Mouse (Mus musculus): ENCODE measurements around the gene Abcc4.
"Not testable (repeated sequence)": the region's sequence is repeated elsewhere in the genome, so short reads cannot be mapped to it uniquely, and the experiment has no call there.

Gene Abcc4

GRCm38 (mm10) chr14:118678279-118678985 is 27.6 kb downstream of the Abcc4 start:
- DNase-seq (ENCODE audit: low spot score in 2 of 2) = no peak

- DNase-seq (ENCODE audit: low spot score in 2 of 2) = no peak
Observed at GRCm38 (mm10) chr14:118676308-118676994, 29.6 kb downstream of the Abcc4 start.

- peak in 1 of 2 experiments; percentile 44 for DNase-seq (ENCODE audit: low spot score in 2 of 2)
Observed at GRCm38 (mm10) chr14:118674705-118675139, 31.3 kb downstream of the Abcc4 start.

- DNase-seq (ENCODE audit: low spot score in 2 of 2) = no peak
Observed at GRCm38 (mm10) chr14:118674224-118674623, 31.8 kb downstream of the Abcc4 start.

GRCm38 (mm10) chr14:118673501-118673900 is 32.5 kb downstream of the Abcc4 start:
- no peak for DNase-seq (ENCODE audit: low spot score in 2 of 2)

- not testable (repeated sequence) for DNase-seq (ENCODE audit: low spot score in 2 of 2)
Observed at GRCm38 (mm10) chr14:118672931-118673330, 33.1 kb downstream of the Abcc4 start.

GRCm38 (mm10) chr14:118667499-118667898 is 38.5 kb downstream of the Abcc4 start:
- DNase-seq (ENCODE audit: low spot score in 2 of 2) = peak in 1 of 2 experiments; percentile 11

- DNase-seq (ENCODE audit: low spot score in 2 of 2) = no peak
Observed at GRCm38 (mm10) chr14:118664661-118665060, 41.4 kb downstream of the Abcc4 start.

- DNase-seq (ENCODE audit: low spot score in 2 of 2) = no peak
Observed at GRCm38 (mm10) chr14:118662625-118663276, 43.3 kb downstream of the Abcc4 start.

- DNase-seq (ENCODE audit: low spot score in 2 of 2) = no peak
Observed at GRCm38 (mm10) chr14:118662124-118662523, 43.9 kb downstream of the Abcc4 start.

- DNase-seq (ENCODE audit: low spot score in 2 of 2) = no peak
Observed at GRCm38 (mm10) chr14:118659230-118659629, 46.8 kb downstream of the Abcc4 start.

- no peak for DNase-seq (ENCODE audit: low spot score in 2 of 2)
Observed at GRCm38 (mm10) chr14:118658328-118658692, 47.7 kb downstream of the Abcc4 start.

GRCm38 (mm10) chr14:118657673-118658327 is 48.2 kb downstream of the Abcc4 start:
- no peak for DNase-seq (ENCODE audit: low spot score in 2 of 2)

- no peak for DNase-seq (ENCODE audit: low spot score in 2 of 2)
Observed at GRCm38 (mm10) chr14:118657206-118657605, 48.8 kb downstream of the Abcc4 start.

- no peak for DNase-seq (ENCODE audit: low spot score in 2 of 2)
Observed at GRCm38 (mm10) chr14:118656036-118656435, 50.0 kb downstream of the Abcc4 start.

- no peak for DNase-seq (ENCODE audit: low spot score in 2 of 2)
Observed at GRCm38 (mm10) chr14:118654903-118655302, 51.1 kb downstream of the Abcc4 start.

- no peak for DNase-seq (ENCODE audit: low spot score in 2 of 2)
Observed at GRCm38 (mm10) chr14:118651704-118652439, 54.1 kb downstream of the Abcc4 start.

GRCm38 (mm10) chr14:118649895-118650256 is 56.1 kb downstream of the Abcc4 start:
- DNase-seq (ENCODE audit: low spot score in 2 of 2) = no peak

GRCm38 (mm10) chr14:118649199-118649894 is 56.7 kb downstream of the Abcc4 start:
- DNase-seq (ENCODE audit: low spot score in 2 of 2) = no peak

GRCm38 (mm10) chr14:118642940-118643591 is 63.0 kb downstream of the Abcc4 start:
- DNase-seq (ENCODE audit: low spot score in 2 of 2) = not testable (repeated sequence)

All from cerebellum, postnatal 4 days (tissue).